Comparison of ENCODE assay signal across 8 mouse cellular contexts in genomic region chr16:32130190-32130826, GRCm38 (mm10). TPM values are rescaled to one million over a fixed set of nuclear protein-coding genes. Genes with fewer than 3 reads are reported as not detected.
DNase-seq lines count a peak whose midpoint lies in the region; ATAC-seq lines count a peak whose summit lies in the region.

No protein-coding gene starts in this region.

- DNase-seq in gastrocnemius, postnatal 14 days = peak; percentile 18
- DNase-seq in gastrocnemius, postnatal 36 days = no peak
- peak; percentile 65 for DNase-seq in heart, adult 8-10 months (ENCODE audit: low spot score)
- DNase-seq in kidney, postnatal 10 days = peak; percentile 60
- DNase-seq in cerebellum, adult 18-20 months = no peak
- DNase-seq in right cerebral cortex, postnatal 14 days = no peak
- DNase-seq in adrenal gland, postnatal 10 days = no peak

- intact Hi-C loops in gastrocnemius, postnatal 14 days (cut with DNase I; ENCODE audit: low total_unique reads) = no loop called here
- intact Hi-C loops in gastrocnemius, postnatal 36 days (cut with DNase I) = no loop called here

- ATAC-seq in megakaryocyte, adult 5-6 weeks (ENCODE audit: poor library complexity, severe bottlenecking) = peak; percentile 97

RNA-seq across cellular contexts. Expression of gene Cep19, which starts 30.7 kb away (rescaled TPM):
- total RNA-seq in gastrocnemius, postnatal 14 days (2021) = 1 to 10 TPM; 6.1 to 7.6 TPM
- total RNA-seq in gastrocnemius, postnatal 36 days (2021) = 1 to 10 TPM; 7.8 to 9.4 TPM
- total RNA-seq in heart, adult 8-10 months (2022) = 10 to 100 TPM in 3 of 4 experiments, 1 to 10 TPM in 1; 9.1 to 12.9 (median 12.4) TPM
- 24.0 and 27.4 TPM in 2 replicates for total RNA-seq in megakaryocyte, adult 5-6 weeks (2015)
- total RNA-seq in megakaryocyte, adult 5-6 weeks (2017) = 36.6 and 44.3 TPM in 2 replicates
- 10 to 100 TPM; 10.8 to 11.2 TPM for total RNA-seq in adrenal gland, postnatal 10 days (2021)

RNA-seq across cellular contexts. Expression of gene Pigx, which starts 30.8 kb away (rescaled TPM):
- total RNA-seq in gastrocnemius, postnatal 14 days (2021) = 10 to 100 TPM; 12.3 to 12.9 TPM
- total RNA-seq in gastrocnemius, postnatal 36 days (2021) = 10 to 100 TPM in 1 of 2 experiments, 1 to 10 TPM in 1; 8.8 to 11.6 TPM
- total RNA-seq in heart, adult 8-10 months (2022) = 10 to 100 TPM; 17.3 to 20.2 (median 20.0) TPM
- total RNA-seq in megakaryocyte, adult 5-6 weeks (2015) = 84.8 and 109 TPM in 2 replicates
- 33.2 and 38.3 TPM in 2 replicates for total RNA-seq in megakaryocyte, adult 5-6 weeks (2017)
- 10 to 100 TPM; 34.1 to 35.0 TPM for total RNA-seq in adrenal gland, postnatal 10 days (2021)

RNA-seq across cellular contexts. Expression of gene Nrros, which starts 35.1 kb away (rescaled TPM):
- 1 to 10 TPM; 5.3 to 5.6 TPM for total RNA-seq in gastrocnemius, postnatal 14 days (2021)
- total RNA-seq in gastrocnemius, postnatal 36 days (2021) = 1 to 10 TPM; 2.0 to 2.1 TPM
- 1 to 10 TPM; 3.5 to 4.6 (median 3.5) TPM for total RNA-seq in heart, adult 8-10 months (2022)
- 194 and 211 TPM in 2 replicates for total RNA-seq in megakaryocyte, adult 5-6 weeks (2015)
- 134 and 165 TPM in 2 replicates for total RNA-seq in megakaryocyte, adult 5-6 weeks (2017)
- 10 to 100 TPM; 11.0 to 16.4 TPM for total RNA-seq in adrenal gland, postnatal 10 days (2021)

RNA-seq across cellular contexts. Expression of gene Bex6, which starts 49.3 kb away (rescaled TPM):
- not detected for total RNA-seq in gastrocnemius, postnatal 14 days (2021)
- total RNA-seq in gastrocnemius, postnatal 36 days (2021) = not detected
- total RNA-seq in heart, adult 8-10 months (2022) = not detected
- total RNA-seq in megakaryocyte, adult 5-6 weeks (2015) = 57.1 and 61.1 TPM in 2 replicates
- 45.7 and 49.7 TPM in 2 replicates for total RNA-seq in megakaryocyte, adult 5-6 weeks (2017)
- total RNA-seq in adrenal gland, postnatal 10 days (2021) = not detected

RNA-seq across cellular contexts. Expression of gene Pak2, which starts 51.2 kb away (rescaled TPM):
- 10 to 100 TPM; 18.9 to 19.7 TPM for total RNA-seq in gastrocnemius, postnatal 14 days (2021)
- total RNA-seq in gastrocnemius, postnatal 36 days (2021) = 10 to 100 TPM; 12.0 to 13.0 TPM
- 10 to 100 TPM; 22.8 to 27.3 (median 25.2) TPM for total RNA-seq in heart, adult 8-10 months (2022)
- 78.8 and 81.9 TPM in 2 replicates for total RNA-seq in megakaryocyte, adult 5-6 weeks (2015)
- total RNA-seq in megakaryocyte, adult 5-6 weeks (2017) = 78.5 and 88.8 TPM in 2 replicates
- total RNA-seq in adrenal gland, postnatal 10 days (2021) = 10 to 100 TPM; 47.5 to 50.3 TPM

Comparison
In these comparisons a context has a peak if more than half of its experiments do, and no peak if none do; other contexts are left out.
1. DNase-seq: peak in gastrocnemius, postnatal 14 days (single experiment), heart, adult 8-10 months (single experiment) and kidney, postnatal 10 days (single experiment); none in gastrocnemius, postnatal 36 days (0 of 2), cerebellum, adult 18-20 months (0 of 2), right cerebral cortex, postnatal 14 days (single experiment) and adrenal gland, postnatal 10 days (single experiment).
2. RNA of gene Nrros, which starts 35.1 kb away (total RNA-seq): 134 to 211 TPM in megakaryocyte, adult 5-6 weeks; 11.0 to 16.4 TPM in adrenal gland, postnatal 10 days, 5.3 to 5.6 TPM in gastrocnemius, postnatal 14 days, 3.5 to 4.6 TPM in heart, adult 8-10 months and 2.0 to 2.1 TPM in gastrocnemius, postnatal 36 days; every median in the first group is over 4 times any median in the second.